Mouse (Mus musculus) CD4-positive helper T cell, adult 2 months (primary cell): ENCODE measurements around the gene Ptprb.

ENCODE experiments used
- DNase-seq: peaks from one replicate; pipeline ENCODE4 v3.0.0-alpha.2; 2012; ENCODE audit warnings: low read depth, missing footprints, low spot score

The Ptprb gene

GRCm38 (mm10) chr10:116374111-116374510 is 98.8 kb downstream of the Ptprb start:
- DNase-seq, result no peak

DNA sequence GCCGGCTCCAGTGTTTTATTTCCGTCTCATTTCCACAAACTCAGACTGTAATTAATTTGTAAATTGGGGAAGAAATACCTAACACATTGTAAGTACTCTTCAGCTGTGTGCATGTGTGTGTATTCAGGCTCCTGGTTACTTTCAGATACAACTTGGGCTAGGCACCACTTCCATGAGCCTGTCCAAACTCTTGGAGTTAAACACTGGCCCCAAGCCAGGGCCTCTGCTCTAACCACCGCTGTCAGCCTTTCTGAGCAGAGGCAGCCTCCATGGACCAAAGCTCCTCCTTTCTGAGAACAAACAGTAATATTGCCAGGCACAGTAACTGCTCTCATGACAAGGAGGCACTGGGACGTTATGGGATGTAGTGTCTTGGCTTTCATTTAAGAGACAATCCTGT is 101.5 kb downstream of the Ptprb start:
- no peak for DNase-seq

DNA sequence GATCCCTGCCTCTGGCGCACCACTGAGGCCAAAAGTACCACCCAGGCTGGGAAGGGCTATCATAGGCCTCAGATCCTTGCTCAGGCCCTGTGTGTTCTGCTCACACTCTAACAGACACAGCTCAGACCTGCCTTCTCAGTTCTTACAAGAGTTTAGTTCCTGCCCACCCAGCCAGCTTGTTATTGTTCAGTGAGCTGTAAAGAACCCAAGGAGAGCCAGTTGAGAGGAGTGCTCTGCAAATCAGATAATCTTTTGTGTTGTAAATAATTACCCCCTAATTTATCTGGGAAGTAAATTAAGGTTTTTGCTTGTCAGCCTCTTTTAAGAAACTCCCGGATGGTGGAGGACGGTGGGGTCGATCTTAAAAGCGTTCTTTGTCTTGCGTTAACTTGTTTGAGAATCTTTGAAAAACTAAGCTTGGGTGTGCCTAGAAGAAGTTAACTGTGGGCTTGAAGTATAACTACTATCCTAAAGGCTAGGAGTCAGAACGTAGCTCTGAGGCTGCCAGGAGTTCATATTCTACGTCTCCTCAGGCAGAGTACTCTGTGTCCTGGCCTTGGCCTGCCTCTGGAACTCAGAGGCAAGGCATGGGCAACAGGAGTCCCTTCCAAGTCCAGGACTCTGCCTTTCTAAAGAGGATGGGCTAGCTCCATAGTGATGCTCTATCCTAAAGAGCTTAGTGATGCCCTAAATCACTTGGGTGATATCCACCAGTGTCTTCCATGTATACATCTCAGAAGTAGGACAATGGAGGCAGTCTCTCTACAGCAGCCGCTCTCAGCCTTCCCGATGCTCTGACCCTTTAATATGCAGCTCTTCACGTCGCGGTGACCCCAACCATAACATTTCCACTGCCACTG is 107.7 kb downstream of the Ptprb start:
- no peak for DNase-seq

DNA sequence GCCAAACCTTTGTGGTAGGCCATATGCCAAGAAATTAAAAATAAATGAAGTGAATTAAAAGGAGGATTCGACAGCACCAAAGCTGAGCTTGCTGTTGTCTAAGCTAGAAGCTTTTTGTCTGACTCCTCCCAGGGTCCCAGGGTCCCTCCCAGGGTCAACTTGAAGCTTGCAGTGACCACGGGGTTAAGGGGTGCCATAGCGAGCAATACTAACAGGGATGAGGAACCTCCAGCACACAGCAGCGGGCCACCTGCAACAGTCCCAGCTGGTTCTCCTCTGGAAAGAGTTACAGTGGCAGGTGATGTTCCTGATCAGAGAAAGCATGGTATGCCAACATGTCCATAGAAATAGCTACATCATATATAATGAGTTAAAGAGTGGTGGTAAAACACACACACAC is 109.1 kb downstream of the Ptprb start:
- no peak for DNase-seq

DNA sequence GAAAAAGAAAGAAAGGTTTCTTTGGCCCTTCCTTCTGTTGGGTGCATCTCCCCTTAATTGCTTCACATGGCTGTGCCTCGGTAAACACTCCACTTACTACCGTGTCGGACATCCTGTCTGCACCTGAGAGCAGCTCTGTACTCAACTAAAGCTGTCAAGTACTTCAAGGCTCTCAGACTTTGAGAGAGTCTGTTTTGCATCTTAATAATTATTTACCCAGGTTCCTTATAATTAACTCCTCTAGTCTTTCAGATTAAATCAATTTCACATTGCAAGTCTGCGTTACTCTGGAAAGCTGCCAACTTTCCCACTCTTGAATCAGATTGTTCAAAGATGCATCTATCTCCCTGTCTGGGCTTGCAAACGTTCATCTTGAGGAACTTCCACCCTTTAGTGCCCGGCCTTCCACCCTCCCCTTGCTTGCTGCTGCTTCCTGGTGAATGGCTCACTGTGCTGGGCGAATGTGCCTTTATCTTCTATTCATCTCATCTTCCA is 111.1 kb downstream of the Ptprb start:
- no peak for DNase-seq

DNA sequence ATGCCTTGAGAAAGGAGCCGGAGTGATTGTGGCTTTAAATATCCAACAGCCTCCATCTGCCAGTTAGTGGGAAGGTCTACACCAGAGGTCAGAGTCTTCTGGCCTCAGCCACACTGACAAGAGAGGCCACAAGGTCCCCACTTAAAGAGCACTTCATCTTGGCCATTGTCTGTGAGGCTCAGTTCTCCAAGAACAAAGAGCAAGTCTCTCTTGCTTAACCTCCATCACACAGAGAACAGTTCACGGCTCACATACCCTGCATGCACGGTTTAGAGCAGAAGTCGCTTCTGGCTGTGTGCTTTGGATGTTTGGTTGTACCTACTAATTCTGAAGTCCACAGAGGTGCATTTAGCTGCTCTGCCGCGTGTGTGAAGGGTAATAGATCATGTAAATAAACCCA is 113.5 kb downstream of the Ptprb start:
- no peak for DNase-seq

GRCm38 (mm10) chr10:116393790-116394475 is 118.6 kb downstream of the Ptprb start:
- DNase-seq, result no peak

DNA sequence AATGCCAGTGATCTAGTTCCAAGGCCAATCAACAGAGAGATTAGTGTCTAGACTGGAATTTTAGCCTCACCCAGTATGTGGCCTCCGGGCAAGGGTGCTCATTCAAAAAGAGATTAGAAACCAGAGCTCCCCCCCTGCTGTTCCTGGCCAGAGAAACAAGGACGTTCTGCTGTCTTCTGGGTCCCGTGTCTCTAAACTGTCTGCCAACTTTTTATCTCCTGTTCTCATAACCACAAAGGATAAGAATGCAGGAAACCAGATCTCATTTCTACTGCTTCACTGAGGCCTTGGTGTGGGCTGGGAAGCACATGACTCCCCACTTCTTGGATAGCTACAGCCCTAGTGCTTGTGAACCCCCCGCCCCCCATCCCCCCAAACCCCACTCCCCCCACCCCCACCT is 119.3 kb downstream of the Ptprb start:
- no peak for DNase-seq

GRCm38 (mm10) chr10:116396279-116396678 is 121.0 kb downstream of the Ptprb start:
- DNase-seq, result peak; percentile 45

DNA sequence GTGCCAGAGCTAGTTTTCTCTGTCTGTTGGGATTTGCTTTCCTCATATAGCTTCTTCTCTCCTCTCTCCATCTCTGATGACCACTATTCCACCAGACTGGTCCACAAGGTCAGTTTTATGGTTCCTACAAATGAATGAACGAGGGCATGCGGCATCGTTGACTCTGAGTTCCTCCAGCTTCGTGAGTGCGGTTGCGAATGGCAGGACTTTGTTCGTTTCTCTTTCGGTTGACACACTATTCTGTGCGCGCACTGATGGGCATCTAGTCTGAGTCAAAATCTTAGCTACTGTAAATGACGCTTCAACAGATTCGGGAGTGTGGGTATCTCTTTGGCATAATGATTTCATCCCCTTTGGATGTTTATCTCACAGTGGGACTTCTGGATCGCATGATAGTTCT is 121.6 kb downstream of the Ptprb start:
- peak; percentile 36 for DNase-seq

DNA sequence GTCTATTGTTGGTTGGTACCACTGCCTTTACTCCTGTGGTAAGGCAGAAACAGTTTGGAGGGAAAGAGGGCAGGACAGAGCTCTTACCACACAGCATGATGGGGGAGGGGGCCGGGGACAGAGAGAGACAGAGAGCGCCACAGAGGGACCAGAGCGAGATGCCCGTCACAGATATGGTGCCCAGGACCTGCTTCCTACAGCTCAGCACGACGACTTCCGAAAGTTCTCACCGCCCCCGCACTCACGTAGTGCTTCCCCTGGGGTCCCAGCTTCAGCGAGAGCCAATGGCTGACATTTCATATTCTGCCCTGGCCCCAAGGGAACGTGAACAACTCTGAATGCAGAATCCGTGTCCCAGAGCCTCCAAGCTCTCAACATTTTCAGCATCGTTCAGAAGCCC is 122.2 kb downstream of the Ptprb start:
- DNase-seq, result peak; percentile 48

DNA sequence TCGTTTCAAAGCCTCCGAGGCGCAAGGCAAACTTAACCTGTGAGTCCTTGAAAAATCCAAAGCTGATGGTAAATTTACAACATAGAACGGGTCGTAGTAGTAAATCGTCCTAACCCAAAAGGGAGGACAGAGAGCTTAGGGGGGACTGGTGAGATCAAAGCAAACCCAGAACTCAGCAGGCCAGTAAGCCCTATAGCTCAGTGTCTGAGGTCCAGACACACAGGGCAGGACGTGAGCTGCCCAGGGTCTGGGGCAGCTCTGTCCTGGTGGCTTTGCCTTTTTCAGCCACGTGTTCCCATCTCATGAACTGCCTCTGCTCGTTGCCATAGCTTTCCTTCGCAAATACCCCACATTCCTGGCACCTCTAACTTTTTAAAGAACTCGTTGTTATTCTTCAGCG is 122.7 kb downstream of the Ptprb start:
- no peak for DNase-seq

- no peak for DNase-seq
These were observed 127.6 kb downstream of the Ptprb start for GRCm38 (mm10) chr10:116402742-116403425.

GRCm38 (mm10) chr10:116403679-116404078 is 128.4 kb downstream of the Ptprb start:
- DNase-seq, result no peak

GRCm38 (mm10) chr10:116405011-116405410 is 129.7 kb downstream of the Ptprb start:
- DNase-seq, result no peak

GRCm38 (mm10) chr10:116407684-116408359 is 132.5 kb downstream of the Ptprb start:
- DNase-seq, result no peak

DNA sequence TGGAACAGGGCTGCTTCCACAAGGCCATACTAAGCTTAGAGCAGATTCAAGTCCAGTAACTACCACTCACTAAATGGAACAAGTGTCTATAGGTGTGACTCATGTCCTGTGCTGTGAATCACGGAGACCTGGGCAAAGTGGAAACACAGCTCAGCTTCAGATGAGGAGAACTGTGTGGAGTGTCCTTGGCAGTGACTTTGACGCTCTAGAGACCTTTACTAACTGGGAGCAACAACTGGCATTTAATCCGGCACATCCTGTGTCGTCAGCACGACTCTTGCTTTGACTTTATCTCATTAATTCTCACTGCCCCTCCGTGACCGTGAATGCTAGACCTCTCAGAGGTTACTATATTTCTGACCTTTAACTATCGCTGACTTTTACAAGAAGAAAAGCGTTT is 135.5 kb downstream of the Ptprb start:
- DNase-seq, result no peak

DNA sequence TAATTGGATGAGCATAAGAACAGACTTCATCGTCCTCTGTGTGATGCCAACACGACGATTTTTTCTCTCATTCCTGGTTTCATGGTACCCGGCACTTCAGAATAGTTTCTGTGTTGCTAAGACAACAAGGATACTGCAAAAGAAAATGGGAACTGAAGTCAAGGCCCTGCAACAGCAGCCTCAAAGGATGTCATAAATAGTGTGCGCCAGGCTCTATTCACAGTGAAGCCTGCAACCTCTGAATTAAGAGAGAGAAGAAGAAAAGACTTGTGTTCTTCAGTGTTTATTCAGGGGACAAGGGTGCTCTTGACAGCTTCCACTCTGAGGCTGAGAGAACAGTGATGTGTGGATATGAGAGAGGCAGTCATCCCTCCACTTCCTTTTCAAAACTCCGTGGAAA is 140.8 kb downstream of the Ptprb start:
- no peak for DNase-seq

DNA sequence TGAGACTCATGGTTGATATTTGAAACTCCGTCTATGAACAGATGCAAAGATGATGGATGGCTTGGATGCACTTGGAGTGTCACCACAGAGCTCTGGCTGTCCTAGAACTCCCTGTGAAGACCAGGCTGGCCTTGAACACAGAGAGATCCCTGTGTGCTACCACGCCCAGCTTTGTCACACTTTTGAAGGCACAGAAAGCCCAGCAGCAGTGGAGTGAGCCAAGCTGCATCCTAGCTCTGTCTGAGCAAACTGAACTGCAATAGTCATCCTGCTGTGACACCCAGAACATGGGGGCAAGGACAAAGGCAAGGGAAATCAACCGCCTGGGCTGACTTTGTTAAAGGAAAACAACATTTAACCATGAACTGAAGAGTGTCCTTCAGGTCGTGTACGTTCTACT is 141.4 kb downstream of the Ptprb start:
- DNase-seq, result no peak

- DNase-seq, result no peak
These were observed 142.9 kb downstream of the Ptprb start for GRCm38 (mm10) chr10:116418121-116418726.

- DNase-seq, result no peak
These were observed 145.7 kb downstream of the Ptprb start for GRCm38 (mm10) chr10:116420976-116421375.
